Mouse (Mus musculus) central nervous system, embryonic 11.5 days (tissue): ENCODE measurements around the gene Ccser1. TPM values are rescaled to one million over a fixed set of nuclear protein-coding genes. Genes with fewer than 3 reads are reported as not detected.

Experiments used
- polyA plus RNA-seq: library from polyadenylated mRNA; depleted of rRNA; stranded (reverse); fragments of >200 nt; gene quantifications from 2 replicates; pipeline ENCODE4 v1.2.3, GENCODE M21; 2012; rRNA removed

The Ccser1 gene
- 5.1 and 7.6 TPM in 2 replicates for polyA plus RNA-seq

GRCm38 (mm10) chr6:61179949-61180755 is at the start of gene Ccser1:
Gene Ccser1 (plus strand): TSS chr6:61180324.

